Mouse (Mus musculus) left cerebral cortex, postnatal 4 days (tissue): ENCODE data around the gene Polr2e. TPM values are rescaled to one million over a fixed set of nuclear protein-coding genes. Genes with fewer than 3 reads are reported as not detected.
"Not testable (repeated sequence)": the region's sequence is repeated elsewhere in the genome, so short reads cannot be mapped to it uniquely, and the experiment has no call there.

ENCODE experiments used
- DNase-seq: peaks from one replicate; pipeline ENCODE4 v3.0.0-alpha.2; 2022
- intact Hi-C: fragments of 180-260 bp; cut with DNase I; formaldehyde crosslinking; loops from one replicate; pipeline ENCODE4 v1.15.1; 2025
- total RNA-seq, 2 experiments: library from RNA; stranded (reverse); gene quantifications; 2 replicates each; pipeline ENCODE4 v1.2.3; 2021

The Polr2e gene
- total RNA-seq, 2 experiments from 2014 or later: 63.9 to 74.2 TPM

DNA sequence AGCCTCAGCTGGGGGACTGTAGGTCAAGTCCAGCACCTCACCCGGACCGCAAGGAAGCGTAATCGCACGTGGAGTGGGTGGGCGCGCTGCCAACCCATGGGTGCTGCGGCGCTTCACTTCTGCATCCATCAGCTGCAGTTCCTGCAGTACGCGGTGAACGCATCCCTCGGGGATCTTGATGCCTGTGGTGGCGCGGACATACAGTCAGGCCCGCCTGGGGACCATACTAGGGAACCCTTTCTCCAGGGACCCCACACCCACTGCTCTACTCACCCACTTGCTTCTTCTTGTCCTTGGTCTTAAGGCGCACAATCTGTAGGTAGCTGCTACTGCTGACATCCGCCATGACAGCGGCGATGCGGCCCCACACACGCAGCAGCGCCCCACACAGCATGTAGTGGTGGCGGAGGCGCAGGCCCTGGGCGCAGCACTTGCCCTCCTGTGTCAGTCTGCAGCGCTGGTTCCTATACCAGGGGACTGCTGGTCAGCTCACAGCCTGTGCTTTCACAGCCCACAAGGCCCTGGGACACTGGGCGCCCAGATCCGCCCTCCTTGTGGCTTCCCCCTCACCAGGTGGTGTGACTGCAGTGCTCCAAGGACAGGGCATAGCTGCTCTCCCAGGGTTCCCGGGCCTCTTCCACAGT is 18.2 kb upstream of the Polr2e start:
- intact Hi-C loops: no loop called here
- no peak for DNase-seq

DNA sequence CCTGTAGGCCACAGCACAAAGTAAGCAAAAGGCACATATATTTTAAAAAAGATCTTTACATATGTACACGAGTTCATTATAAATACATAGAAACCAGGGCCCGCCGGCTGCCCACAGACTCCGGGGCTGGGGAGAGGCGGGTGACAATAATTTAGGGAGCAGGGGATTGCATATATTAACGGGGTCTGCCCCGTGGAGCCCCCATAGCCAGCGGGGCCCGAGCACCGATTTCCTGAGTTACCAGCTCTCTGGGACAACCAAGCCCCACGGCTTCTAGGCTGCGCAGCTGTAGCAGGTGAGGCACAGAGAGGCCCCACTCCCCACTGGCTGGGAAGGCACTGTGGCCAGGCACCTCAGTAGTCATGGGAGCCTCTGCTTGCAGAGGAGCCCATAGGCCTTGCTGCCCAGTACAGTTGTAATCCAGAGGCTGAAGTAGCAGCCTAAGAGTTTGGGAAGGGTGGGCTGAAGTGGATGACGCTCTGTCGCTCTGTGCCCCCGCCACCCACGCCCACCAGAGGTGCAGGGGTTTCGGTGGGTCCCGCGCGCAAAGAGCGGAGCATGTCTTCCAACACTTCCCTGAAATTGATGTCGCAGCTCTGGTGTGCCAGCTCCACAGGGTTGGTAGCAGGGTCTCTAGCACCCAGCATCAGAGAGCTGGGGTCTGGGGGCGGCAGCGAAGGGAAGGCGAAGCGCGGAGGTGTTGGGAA is 17.5 kb upstream of the Polr2e start:
- intact Hi-C loops: no loop called here
- DNase-seq: no peak

DNA sequence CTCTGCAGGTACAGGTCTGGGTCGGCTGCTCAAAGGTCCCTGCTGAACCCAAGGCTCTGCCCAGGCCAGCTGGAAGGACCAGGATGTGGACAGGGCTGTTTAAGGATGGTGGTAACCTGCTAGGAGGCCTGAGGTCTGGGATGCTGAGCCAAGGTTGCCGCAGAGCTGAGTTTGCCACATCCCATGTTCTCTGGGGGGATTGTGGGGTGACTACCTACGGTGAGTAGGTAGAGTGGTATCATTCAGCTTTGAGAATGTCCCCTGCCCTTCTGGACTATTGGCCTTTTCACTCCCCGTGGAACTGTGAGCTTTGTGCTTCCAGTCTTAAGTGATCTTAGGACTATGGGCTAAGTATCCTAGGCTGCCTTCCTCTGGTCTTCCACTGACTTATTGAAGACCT is 16.9 kb upstream of the Polr2e start:
- intact Hi-C loops: no loop called here
- DNase-seq: no peak

DNA sequence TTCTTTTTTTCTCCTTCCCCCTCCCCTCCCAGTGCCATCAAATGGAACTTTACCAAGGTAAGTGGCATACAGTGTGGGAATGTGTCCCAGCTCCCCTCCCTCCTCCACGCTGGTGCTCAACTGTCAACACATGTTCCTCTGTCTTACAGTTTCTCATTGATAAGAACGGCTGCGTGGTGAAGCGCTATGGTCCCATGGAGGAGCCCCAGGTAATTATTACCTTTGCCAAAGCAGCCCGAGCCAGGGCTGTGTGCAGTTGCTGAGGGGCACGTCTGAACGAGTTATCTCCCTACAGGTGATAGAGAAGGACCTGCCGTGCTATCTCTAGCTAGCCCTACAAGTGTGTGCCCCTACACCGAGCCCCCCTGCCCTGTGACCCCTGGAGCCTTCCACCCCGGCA is 16.3 kb upstream of the Polr2e start:
- no peak for DNase-seq
- intact Hi-C loops: no loop called here

DNA sequence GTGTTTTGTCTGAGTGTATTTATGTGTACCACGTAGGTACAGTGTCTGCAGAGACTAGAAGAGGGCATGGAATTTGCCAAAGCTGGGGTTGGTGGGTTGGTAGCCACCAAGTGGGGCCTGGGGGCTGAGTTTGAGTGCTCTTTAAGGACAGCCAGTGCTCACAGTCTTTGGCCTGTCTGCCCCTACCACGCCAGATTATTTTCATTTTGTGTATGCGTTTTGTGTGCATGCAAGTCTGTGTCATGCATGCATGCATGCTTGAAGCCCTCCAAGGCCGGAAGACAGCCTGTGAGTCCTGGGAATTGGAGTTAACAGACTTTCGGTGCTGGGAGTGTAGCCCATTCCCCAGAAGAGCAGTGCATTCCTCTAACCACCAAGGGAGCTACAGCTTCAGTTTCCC is 15.8 kb upstream of the Polr2e start:
- intact Hi-C loops: no loop called here
- DNase-seq: no peak

DNA sequence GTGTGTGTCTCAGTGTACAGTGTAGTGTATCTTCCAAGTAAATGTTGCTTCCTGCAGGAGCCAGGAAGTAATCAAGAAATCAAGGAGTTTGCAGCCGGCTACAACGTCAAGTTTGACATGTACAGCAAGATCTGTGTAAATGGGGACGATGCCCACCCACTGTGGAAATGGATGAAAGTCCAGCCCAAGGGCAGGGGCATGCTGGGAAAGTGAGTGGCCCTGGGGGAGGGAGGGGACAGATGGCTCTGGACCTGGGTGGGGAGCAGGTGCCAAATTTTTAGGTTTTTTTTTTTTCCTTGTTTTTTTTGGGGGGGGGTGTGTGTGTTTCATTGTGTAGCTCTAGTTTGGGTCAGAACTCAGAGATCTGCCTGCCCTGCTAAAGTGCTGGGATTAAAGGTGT is 15.3 kb upstream of the Polr2e start:
- DNase-seq, intact Hi-C loops: not testable (repeated sequence)

DNA sequence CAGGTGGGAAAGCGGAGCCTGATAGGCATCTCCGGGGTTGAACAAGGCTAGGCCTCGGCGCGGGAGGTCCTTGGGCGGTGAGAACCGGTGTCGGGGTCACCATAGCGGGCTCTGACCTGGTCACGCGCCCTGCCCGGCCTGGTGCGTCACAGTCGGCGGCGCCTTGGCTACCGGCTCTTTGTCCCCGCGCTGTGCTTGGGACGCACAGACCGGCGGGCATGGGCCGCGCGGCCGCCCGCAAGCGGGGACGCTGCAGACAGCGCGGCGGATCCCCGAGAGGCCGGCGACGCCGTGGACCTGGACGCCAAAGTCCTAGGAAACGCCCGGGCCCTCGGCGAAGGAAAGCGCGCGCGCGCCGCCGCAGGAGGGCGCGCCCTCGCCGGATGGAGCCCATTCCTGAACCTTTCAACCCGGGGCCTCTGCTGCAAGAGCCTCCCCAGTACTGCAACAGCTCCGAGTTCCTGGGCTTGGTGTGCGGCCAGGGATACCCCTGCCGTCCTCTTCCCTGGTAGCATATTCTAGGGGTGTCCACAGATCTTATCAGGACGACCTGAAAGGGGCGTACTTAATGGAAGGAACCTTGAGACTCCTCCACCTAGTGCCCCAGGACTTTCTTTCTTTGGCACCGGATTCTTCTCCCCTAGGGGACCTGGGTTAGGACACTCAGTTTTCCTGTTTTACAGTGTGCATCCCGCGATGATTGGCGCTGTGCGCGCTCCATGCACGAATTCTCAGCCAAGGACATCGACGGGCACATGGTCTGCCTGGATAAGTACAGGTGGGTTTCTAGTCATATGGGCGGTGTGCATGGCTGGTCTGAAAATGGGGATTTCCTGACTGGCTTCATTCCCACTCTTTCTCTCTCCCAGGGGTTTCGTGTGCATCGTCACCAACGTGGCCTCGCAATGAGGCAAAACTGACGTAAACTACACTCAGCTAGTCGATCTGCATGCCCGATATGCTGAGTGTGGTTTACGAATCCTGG is 14.5 kb upstream of the Polr2e start:
- intact Hi-C loops: no loop called here
- peak; percentile 54 for DNase-seq

DNA sequence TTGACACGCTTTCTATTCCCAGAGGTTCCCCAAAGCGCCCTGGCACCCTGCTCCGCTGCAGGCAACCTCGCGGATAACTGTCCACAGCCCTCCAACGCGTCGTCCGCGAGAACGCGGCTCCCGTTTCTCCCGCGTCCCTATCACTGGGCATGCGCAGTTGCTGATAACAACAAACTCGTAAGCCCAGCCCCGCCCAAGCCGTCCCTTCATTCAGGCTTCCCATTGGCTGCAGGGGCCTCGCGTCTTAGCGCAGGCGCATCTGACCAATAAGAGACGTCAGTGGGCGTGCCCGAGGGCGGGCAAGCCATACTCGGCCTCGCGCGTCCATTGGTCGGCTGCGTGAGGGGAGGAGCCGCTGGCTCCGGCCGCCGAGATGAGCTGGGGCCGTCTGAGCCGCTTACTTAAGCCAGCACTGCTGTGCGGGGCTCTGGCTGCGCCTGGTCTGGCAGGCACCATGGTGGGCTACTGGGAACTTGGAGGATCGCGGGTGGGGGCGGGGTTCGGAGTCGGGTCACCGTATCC is 13.7 kb upstream of the Polr2e start:
- intact Hi-C loops: no loop called here
- DNase-seq: peak; percentile 100

DNA sequence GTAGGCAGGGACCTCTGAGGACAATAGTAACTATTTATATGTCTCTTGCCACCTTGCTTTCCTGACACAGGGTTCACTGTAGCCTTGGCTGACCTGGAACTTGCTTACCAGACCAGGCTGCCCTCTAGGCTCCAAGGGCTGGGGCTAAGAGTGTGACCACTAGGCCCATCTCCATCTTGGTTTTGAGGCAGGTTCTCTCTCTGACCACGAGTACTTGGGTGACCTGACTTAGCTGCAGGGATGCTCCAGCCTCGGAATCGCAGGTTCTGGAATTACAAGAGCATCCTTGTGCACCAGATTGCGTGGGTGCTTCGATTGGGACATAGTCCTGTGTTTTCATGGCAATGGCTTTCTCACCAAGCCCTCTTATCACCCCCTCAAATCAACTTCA is 12.8 kb upstream of the Polr2e start:
- intact Hi-C loops: no loop called here
- no peak for DNase-seq

DNA sequence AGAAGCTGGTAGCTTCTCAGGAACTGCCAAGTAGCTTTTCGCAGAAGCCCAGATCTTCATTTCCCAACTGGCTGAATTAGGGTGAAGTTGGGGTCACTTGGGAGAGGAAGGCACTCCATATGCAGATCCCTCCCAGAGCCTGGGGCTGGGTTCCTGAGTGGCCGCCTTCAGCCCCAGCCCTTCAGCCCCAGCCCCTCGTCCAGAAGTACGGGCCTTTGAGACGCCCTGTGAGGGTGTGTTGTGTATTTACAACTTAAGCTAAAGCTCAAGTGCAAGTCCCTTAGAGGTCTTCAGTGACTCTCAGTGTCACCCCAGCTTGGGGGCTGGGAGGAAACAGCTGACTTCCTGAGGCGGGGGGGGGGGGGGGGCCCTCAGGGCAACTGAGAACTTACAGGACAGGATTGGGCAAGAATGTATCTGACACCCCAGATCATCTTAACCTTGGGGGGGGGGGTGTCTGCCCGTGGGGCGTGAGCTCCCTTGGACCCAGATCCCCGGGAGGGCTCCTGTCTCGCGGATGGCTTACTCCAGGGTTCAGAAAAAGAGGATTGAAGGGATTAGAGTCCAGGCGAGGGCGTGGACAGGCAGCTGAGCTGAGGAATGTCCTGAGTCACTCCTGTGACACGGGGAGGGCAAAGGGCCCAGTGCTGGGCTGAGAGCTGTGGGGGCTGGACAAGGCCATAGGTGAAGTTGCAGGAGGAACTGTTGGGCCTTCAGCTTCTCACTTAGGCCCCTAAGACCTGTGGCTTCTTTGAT is 12.2 kb upstream of the Polr2e start:
- intact Hi-C loops: no loop called here
- DNase-seq: no peak

DNA sequence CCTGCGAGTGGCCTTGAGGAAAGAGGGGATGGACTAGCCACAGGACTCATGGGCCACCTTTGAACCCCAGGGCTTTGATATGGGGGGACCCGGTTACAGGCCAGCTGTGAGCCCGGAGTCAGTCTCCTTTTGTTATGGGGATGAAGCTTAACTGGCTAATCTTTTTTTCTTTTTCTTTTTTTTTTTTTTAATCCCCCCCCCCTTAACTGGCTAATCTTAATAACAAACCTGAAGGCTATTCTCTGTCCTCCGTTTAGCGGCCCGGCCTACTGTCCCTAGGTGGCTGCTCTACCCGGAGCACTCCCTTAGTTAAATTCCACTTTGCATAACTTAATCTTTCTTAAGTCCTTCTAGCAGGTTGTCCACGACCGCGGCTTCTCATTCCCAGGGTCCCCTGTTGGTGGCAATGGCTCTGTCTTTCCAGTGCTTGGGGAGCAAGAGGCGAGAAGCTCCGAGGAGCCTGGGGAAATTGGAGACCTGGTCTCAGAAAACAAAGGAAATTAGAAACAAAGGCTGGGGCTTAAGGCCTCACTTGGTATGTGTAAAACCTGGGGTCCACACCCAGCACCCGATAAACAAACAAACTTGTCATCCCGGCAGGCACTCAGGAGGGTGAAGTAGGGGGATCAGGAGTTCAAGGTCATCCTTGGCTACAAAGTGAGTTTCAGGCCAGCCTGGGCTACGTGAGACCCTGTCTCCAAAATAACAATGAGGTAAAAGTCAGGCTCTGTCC is 11.5 kb upstream of the Polr2e start:
- intact Hi-C loops: no loop called here
- no peak for DNase-seq

DNA sequence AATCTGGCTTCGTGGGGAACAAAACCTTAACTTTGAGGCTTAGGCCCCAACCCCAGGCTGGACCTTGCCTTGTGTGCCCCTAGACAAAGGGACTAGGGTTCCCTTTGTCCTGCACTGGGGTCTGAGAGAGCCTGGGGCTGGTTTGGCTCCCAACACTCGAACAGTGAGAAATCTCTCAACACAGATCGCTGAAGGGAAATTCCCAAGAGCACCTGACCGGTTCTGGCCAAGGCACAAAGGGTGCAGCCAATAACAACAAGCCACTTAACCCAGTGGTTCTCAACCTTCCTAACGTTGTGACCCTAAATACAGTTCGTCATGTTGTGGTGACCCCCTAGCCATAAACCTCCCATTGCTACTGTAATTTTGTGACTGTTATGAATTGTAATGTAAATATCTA is 10.6 kb upstream of the Polr2e start:
- DNase-seq: no peak
- intact Hi-C loops: no loop called here

DNA sequence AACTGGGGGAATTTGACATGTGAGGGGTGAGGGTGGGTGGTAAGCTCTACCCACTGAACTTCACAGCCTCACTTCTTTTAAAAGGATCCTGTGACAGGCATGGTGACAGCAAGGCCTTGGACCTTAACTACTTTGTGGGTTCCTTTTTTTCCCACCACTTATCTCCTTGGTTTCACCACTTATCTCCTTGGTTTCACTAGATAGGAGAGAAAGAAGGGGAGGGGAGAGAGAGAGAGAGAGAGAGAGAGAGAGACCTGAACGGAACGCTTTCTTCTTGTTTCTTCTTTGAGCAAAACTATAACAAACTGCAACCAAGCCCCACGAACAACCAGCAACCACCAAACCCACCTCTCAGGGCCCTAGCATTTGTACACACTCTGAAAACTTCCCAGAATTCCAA is 9.2 kb upstream of the Polr2e start:
- intact Hi-C loops: no loop called here
- no peak for DNase-seq

DNA sequence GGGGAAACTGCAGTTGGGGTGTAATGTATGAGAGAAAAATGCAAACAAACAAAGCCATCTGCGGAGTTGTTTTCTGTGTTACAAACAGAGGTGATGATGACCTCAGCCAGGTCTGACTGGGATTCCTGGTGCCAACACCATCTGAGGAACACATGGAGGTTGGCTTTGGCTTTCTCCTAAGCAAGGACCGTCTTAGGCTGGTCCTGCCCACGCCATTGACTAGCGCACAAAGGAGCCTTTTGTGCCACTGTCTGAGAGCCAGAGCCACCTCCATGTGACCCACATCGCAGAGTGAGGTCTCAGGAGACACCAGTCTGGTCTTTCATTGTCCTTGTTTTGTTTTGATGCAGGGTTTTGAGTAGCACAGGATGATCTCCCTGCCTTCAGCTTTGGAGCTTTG is 8.8 kb upstream of the Polr2e start:
- intact Hi-C loops: no loop called here
- no peak for DNase-seq

DNA sequence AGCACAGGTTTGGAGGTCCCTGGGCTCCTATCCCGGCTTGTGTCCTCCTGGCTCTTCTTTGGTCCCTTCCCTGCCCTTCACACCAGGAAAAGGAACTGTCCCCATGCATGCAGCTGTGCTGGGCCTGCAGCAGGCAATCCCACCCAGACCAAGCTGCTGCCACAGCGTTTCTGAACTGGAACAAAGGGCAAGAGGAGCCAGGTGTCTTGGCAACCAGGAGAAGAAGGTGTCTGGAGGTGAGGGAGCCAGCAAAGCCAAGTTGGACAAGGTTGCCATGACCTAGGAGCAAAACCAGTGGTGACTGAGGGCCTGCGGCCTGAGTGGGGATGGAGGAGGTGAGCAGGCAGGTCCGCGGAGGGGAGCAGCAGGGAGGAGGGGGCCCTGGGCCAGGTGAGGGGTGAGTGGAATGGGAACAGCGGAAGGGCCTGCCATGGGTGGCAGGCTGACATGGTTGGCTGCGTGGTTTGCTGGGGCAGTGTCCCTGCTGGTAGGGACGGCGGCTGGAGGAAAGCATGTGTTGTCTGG is 7.5 kb upstream of the Polr2e start, which contains the start of gene Gpx4:
Gene Gpx4, plus strand, starts transcription at position 126 of the 525 bp plus-strand sequence.
- intact Hi-C loops: no loop called here
- no peak for DNase-seq

DNA sequence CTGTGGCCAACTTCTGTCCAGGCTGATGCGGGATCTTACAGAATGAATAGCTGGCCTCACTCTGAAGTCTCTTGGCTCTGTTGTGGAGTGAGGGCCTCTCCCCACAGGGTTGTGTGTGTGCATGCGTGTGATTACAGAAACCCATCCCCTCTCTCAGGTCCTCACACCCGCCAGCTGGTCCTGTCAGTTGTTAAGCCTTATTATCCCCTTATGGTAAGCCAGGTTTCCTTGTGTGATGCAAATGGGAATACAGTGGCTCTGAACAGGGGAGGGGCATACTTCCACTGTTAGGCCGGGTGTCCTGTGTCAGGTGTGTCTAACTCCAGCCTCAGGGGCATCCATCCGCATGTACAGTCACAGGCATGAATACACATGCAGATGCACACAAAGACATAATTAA is 6.2 kb upstream of the Polr2e start:
- DNase-seq: no peak
- intact Hi-C loops: no loop called here

DNA sequence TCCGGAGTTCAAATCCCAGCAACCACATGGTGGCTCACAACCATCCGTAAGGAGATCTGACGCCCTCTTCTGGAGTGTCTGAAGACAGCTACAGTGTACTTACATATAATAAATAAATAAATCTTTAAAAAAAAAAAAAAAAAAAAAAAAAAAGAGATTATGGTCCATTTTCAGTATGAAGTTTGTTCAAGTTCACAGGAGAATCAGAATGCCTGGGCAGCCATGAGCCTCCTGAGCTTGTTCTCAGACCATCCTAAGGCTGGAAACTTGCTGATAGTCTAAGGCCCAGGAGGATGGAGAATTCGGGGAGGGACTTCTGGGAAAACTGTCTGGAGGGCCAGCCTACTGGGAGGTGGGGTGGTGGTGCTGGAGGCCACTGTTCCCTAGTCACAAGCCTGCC is 5.8 kb upstream of the Polr2e start:
- intact Hi-C loops, DNase-seq: not testable (repeated sequence)

DNA sequence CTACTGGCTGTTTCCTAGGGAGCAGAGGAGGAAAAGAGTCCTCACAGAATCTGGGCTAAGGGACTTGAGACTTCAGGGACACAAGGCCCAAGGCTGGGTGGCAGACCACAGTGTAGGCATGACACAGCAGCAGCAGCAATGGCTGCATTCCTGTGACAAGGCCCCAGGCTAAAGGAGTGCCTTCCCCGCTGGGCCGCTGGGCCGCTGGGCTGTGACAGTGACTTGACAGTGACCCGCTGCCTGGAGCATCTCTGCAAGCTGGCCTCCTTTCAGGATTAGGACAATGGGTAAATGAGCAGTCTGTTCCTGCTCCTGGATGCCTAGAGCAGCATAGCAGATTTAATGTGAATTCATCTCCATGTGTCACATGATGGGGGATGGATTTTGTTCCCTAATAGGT is 4.5 kb upstream of the Polr2e start:
- intact Hi-C loops: no loop called here

DNA sequence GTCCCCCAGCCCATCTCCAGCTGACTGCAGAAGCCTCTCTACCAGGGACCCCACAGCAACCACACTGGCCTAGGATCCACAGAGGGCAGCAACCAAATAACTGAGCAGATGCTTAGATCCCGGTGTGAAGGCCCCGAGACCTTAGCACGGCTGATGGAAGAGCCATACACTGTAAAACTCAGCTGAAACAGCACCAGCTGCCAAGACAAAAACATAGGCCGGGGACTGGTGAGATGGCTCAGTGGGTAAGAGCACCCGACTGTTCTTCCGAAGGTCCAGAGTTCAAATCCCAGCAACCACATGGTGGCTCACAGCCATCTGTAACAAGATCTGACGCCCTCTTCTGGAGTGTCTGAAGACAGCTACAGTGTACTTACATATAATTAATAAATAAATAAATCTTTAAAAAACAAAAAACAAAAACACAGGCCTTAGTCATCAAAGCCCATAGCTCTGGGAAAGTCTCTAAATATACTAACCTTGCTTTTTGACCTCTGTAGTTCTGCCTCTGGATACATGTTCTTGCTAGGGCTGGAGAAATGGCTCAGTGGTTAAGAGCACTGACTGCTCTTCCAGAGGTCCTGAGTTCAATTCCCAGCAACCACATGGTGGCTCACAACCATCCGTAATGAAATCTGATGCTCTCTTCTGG is 1.9 kb upstream of the Polr2e start:
- DNase-seq, intact Hi-C loops: not testable (repeated sequence)

More for the DNA sequence above, 4.5 kb upstream of the Polr2e start:
- DNase-seq: no peak
